Mouse (Mus musculus) activated CD4-positive, CD25-positive, alpha-beta regulatory T cell (primary cell): ENCODE results near the gene Mbnl2. TPM values are rescaled to one million over a fixed set of nuclear protein-coding genes. Genes with fewer than 3 reads are reported as not detected.

ENCODE experiments used
- polyA plus RNA-seq, 2 experiments: library from polyadenylated mRNA; unstranded; fragments of 100-300 nt; shearing (Covaris generic); gene quantifications; one replicate each; pipeline ENCODE4 v1.2.1; 2017

The Mbnl2 gene
- polyA plus RNA-seq = 10 to 100 TPM; 54.2 to 64.7 TPM

DNA sequence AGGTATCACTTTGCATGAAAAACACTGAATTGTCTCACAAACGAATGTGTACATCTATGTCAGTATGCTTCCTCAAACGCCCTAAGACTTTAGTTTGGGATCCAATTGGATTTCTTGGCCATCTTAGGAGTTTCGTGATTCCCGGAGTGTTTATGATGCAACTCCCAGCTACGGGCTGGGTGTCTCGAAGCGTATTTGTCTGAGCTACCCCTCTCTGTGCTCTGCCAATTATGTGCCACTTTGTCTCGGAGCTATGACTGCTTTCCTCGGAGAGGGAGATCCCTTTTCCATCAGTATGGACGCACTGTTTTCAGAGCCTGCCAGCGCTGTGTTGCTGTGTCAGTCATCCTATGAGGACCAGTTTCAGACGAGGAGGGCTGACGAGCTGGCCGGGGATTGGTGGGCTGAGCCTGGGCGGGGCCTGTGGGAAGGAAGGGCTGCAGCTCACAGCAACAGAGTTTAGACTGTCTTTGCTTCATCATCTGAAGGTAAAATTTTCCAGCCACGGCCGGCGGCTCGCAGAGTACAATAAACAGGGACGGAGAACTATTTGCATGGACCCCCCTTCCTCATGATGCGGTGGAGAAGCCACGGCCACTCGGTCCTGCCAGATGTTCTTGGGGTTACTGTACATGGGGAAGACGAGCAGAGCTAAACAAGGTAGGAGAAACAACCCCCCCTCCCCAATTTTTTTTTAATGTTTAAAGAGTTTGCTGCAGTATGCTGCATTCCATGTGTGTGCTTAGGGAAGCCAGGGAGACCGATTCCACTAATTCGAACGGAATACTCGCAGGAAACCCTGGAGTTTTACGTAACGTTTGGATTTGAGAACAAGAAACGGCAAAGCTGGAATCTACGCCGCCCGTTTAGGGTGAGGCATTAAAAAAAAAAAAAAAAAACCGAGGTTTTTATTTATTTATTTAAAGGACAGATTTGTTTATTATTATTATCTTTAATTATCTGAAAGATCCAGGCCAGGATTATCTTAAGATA is at the start of gene Mbnl2:
Gene Mbnl2, plus strand, starts transcription at position 424 of the 993 bp plus-strand sequence.

DNA sequence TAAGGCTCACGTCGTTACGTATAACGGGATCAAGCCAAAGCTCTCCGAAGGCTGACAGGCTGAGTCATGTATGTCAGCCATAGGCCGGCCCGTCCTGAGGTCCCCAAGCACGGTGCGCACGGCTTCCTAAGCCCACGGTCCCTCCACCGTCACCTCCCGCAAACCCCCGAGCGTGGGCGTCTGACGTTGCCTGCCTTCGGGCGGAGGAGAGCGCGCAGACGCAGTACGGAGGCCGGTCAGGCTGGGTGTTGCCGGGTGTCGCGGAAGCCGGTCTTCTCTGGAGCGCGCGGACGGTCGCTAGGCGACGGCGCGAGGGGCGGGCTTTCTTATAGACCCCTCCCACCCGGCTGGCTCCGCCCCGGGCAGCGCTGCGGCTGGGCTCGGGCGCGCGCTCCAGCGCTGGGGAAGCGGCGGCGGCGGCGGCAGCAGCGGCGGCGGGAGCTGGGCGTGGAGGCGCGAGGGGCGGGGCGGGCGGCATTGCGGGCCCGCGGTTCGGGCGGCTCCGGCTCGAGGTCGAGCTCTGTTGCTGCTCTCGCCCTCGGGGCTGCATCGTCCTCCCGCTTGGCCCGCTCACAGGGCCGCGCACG is 202.6 kb downstream of the Mbnl2 start, which contains the start of gene Rap2a:
Gene Rap2a, plus strand, starts transcription at position 463 of the 587 bp plus-strand sequence.

Other genes starting within 250 kb of the Mbnl2 start
- under 1 TPM in 1 of 2 experiments, not detected in 1; 0.32 TPM for gene Oxgr1, start 233.2 kb upstream of the Mbnl2 start, polyA plus RNA-seq
- gene Rap2a, start 202.8 kb downstream of the Mbnl2 start, polyA plus RNA-seq = 1 to 10 TPM; 4.2 to 7.8 TPM